Mouse (Mus musculus) neutrophil, adult 5-6 weeks (primary cell): ENCODE measurements around the gene Rad54l. TPM values are rescaled to one million over a fixed set of nuclear protein-coding genes. Genes with fewer than 3 reads are reported as not detected.

Source experiments
- ATAC-seq: fragments of 151-379, 151-347 bp; 2 replicates; pipeline ENCODE4 v1.8.0; 2017; ENCODE audit warnings: mild to moderate bottlenecking, moderate TSS enrichment; ENCODE audit not compliant: insufficient number of reproducible peaks, poor library complexity, low FRiP score, severe bottlenecking; ENCODE audit errors: extremely low read depth
- total RNA-seq: library from RNA; stranded (forward); fragments of 200-1000 nt; gene quantifications from 2 replicates; pipeline ENCODE4 v1.2.3, GENCODE M21; 2017

The Rad54l gene
- total RNA-seq, 1 experiment from 2014 or later: 0.93 TPM

DNA sequence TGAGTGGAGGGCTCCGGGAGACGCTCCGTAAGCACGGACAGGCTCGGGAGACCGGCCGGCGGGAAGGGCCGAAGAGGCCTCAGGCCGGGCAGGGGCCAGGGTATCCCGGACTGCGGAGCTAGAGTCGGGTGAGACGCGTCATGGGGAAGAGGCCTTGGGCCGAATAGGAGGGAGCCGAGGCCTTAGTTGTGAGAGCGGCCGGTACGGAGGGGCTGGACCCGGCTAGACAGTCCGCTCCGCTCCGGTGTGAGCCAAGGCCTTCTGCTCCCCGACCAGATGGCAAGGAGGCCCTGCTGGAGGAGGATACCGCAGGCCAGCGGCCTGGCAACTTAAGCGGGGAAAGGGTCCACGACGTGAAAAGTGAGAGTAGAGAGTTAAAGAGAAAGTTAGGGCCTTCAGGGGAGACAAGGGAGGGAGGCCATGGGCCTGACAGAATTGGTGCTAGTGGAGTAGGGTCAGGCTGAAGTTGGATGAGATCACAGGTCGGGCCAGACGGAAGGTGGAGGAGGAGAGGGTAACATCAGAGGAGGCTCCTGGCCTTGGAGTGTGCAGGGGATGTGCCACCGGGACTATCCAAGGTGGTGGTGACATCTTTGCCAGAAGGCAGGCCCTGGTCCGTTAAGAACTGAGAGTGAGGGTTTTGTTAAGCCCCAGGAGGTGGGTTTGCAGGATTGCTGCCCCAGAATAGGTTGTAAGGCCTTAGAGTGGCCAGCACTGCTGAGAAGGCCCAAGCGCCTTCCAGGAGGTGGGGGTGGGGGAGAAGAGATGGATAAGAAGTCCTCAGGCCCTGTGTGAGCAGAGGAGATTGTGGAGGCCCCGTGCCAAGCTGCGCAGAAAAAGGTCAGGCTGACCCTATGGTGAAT, 46.9 kb downstream of the Rad54l start:
- ATAC-seq: no peak

DNA sequence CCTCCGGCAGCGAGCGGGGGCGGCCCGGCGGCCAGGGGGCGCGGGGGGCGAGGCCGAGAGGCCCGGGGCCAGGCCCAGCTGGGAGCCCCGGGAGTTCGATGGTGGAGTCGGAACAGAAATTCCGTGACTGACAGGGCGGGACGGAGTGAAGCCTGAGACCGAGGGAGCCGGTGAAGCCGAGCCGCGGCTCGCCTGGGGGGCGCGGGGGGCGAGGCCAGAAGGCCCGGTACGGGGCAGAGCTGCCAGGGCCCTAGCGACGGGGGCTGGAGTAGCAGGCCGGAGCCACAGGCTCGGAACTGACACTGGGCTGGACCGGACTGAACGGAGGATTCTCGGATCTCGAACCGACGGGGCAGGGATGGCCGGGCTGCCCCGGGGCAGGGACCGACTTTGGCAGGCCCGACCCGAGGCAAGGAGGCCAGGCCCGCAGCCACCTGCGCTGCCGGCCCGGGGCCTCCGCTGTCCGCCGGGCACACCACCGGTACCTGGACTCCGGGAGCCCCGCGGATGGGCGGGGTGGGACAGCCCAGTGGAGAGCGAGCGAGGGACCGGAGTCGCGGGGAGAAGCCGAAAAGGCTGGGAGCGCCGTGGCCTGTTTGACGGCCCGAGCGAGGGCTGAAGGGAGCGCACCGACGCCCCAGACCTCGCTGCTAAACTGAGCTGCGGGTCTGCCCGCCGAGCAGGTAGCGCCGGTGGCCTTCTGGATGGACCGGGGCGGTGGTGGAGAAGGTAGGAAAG, 47.7 kb downstream of the Rad54l start:
- ATAC-seq: peak; percentile 43

DNA sequence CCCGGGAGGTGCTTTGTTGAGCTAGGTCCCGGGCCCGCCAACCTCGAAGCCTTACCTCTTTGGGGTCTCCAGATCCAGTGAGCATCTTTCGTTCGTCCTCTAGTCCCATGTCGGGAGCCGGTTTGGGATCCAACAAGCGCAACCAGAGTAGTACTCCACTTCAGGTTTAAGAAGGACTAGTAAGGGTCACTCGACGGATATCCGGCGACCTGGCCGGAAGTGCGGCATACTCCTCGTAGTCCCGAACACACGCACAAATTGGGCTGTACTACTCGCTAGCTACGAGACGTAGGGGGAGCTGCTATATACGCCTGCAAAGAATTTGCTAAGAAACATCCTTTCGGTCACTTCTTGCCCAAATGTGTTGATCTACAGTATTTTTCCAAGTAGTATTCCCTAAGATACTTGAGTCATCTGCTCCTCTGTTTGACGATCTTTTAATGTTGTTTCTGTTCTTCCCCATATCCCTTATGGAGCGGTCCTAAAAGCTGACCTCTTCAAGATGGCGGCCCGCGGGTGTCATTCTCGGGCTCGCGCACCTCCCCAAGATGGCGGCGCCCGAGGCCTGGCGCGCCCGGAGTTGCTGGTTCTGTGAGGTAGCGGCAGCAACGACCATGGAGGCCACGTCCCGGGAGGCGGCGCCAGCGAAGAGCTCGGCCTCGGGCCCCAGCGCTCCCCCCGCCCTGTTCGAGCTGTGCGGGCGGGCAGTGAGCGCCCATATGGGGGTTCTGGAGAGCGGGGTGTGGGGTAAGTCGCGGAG, 48.4 kb downstream of the Rad54l start, which contains the start of the genes Uqcrh and Lrrc41:
TSS of gene Uqcrh (minus strand) at position 211 of the 760 bp plus-strand sequence.
TSS of gene Lrrc41 (plus strand) at position 409 of the 760 bp plus-strand sequence.
- peak; percentile 86 for ATAC-seq

DNA sequence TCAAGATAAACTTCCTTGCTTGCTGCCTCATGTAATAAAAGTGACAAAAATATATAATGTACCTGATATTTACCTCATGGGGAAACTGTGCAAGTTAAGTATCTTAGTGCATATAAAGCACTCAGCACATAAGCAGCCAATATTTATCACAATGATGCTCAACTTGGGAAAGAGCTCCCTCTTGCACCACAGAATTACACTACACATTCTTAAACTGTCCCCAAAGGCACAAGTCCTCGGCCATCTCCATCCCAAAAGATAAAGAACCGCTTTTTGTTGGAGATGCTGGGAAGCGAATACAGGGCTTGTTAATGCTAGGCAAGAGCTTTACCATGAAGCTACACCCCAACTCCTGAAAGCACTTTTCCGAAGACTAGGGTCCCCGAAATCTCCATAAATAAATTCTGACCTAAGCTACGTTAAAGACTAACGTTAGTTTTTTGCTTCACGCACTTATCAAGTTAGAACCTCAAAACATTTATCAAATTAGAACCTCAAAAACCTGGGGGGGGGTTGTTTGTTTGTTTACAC, 49.3 kb downstream of the Rad54l start:
- ATAC-seq: no peak

DNA sequence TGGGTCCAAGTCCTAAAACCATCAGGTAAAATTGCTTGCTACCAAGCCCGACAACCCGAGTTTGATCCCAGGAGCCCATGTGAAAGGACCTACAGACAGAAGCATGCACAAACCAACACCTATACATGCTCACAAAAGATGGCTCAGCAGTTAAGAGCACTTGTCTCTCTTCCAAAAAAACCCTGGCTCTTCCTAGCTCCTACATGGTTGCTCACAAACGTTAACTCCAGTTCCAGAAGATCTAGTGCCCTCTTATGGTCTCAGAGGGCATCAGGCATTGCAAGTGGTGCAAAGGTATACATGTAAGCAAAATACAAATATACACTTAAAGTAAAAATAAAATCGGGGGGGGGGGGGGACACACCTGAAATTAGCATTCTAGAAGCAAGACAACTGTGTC, 50.3 kb downstream of the Rad54l start:
- no peak for ATAC-seq

DNA sequence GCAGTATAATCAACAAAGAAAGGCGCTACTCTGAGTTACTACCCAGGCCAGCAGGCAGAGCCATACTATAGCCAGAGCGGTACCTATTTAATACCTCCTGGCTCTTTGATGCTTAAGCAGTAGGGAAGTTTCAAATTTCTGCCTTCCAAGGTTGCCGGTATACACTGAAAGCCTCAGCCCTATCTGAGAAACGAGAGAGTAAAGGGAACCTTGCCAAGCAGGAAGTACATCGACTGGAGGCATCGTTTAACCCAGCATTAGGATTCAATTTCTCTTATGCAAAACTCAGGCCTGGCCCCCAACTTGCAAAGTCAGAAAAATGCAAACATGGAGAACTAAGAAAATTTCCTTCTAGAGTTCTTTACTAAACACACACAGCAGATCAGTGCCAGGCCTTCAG, 53.4 kb downstream of the Rad54l start:
- no peak for ATAC-seq

DNA sequence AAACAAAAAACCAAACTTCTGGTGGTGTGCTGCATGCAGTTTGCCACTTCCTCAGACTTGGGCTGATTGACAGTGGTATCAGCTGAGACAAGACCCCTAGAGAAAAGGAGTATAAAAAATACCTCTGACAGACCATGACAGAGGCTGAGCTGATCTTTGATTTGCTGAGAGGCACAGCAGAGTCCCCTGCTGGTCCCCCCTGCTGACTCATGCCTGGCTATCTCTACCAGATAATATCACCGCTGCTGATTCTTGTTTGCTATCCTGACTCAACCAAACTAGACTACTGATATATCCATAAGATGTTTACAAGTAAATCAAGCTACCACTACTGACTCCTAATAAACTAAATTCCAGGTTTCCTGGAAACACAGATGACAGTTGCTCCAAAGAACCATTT, 59.6 kb downstream of the Rad54l start:
- ATAC-seq: no peak

DNA sequence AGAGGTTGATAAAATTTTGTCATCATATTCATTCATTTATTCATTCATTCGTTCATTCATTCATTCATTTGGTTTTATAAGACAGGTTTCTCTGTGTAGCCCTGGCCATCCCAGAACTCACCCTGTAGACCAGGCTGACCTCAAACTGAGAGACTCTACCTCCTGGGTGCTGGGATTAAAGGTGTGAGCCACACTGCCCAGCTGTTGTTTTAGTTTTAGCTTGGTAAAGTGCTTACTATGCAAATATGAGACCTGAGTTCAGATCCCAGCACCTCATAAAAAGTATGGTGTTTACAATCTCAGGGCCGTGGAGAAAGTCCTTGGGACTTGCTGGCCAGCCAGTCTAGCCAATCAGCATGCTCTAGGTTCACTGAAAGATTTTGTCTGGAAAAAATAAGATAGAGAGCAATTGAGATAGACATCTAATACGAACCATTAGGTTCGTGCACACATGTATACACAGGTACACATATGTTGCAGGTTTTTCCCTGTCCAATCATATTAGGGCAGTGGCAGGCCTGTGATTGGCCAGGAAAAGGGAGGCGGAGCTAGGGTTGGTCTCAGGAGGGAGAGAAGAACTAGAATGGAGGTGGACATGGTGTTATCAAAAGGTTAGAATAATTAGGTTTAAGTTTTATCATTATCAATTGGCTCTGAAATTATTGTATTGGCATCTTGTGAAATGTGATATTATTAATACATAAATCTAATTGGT, 64.3 kb downstream of the Rad54l start:
- ATAC-seq: no peak

DNA sequence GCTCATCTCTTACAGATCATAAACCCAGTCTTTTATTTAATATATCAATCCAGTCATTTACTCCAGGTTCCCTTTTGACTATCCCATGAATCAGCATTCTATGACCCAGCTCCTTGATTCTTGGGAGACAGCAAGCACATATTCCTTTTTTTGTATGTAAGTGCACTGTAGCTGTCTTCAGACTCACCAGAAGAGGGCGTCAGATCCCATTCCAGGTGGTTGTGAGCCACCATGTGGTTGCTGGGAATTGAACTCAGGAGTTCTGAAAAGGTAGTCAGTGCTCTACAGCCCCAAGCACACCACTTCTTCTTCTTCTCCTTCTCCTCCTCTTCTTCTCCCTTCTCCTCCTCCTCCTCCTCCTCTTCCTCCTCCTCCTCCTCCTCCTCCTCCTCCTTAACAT, 65.9 kb downstream of the Rad54l start:
- ATAC-seq: no peak

DNA sequence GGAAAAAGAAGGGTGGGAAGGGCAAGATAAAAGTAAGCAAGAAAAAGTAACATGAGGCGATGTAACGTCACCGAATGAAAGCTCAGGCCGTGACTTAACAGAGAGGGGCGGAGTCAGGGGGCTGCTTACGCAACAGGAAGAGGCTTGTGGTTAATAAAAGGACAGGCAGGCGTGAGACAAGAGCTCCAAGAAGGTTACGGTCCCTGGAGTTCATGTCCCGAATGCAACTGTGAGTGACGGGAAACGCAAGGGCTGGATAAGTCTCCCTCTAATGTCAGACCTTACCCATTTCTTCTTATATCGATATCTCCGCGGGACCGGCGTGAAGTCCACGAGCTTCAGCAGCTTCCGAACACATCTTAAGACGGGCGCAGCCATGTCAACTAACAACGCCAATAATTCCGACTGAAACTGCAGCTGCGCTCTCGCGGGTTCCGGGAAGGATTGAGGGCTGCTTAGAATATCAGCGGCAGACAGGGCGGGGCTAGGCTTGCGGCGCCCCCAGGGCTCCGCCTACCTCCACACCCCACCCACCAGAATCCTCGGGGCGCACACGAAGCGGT, 70.0 kb downstream of the Rad54l start, which contains the start of gene Nsun4:
TSS of gene Nsun4 (minus strand) at position 478 of the 563 bp plus-strand sequence.
- peak; percentile 91 for ATAC-seq

DNA sequence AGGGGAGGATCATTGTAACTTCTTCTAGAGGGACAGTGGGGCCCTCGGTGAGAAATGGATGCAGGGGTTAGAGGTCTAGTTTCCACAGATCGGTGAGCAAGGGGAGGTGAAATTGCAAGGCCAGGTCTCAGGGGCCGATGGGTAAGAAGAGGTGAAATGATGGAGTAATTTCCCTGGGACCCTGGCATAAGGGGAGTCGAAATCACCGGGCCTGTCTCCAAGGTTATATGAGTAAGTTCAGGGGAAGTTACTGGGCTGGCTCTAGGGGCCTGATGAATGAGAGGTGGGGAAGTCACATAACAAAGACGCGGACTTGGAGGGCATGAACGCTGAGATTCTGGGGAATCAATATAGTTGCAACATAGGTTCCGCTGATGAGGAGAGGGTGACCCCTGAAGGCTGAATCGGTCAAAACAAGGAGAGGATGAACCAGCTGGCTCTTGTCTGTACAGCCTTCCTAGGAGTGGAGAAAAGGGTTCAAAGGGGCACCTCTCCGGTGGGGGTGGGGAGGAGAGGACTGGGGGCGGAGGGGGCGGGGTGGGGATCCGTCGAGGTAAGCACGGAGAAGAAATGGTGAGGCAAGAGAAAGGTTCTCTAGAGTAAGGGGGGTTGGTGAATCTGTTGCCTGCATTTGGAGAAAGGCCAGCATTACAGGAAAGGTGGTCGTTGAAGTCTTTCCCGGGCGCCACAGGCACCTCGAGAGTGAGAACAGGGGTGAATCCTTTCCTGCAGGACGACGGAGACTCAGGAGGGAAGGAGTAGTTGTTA, 70.8 kb downstream of the Rad54l start:
- ATAC-seq: peak; percentile 18; the same call in 1 of the 2 replicates

DNA sequence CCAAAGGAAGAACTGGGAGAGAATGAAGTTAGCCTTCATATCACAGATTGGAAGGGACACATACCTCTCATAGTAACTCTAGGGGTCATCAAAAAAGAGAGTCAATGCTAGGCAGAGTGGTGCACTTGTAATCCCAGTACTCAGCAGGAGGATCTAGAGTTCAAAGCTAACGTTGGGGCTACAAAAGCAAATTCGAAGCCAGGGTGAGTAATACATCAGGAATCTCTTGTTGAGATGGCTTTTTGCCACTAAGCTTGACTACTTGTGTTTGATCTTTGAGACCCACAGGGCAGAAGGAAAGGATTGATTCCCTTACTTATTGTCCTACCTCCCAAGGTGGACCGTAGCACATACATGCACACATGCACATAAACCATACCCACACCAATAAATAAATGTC, 74.3 kb downstream of the Rad54l start:
- no peak for ATAC-seq

DNA sequence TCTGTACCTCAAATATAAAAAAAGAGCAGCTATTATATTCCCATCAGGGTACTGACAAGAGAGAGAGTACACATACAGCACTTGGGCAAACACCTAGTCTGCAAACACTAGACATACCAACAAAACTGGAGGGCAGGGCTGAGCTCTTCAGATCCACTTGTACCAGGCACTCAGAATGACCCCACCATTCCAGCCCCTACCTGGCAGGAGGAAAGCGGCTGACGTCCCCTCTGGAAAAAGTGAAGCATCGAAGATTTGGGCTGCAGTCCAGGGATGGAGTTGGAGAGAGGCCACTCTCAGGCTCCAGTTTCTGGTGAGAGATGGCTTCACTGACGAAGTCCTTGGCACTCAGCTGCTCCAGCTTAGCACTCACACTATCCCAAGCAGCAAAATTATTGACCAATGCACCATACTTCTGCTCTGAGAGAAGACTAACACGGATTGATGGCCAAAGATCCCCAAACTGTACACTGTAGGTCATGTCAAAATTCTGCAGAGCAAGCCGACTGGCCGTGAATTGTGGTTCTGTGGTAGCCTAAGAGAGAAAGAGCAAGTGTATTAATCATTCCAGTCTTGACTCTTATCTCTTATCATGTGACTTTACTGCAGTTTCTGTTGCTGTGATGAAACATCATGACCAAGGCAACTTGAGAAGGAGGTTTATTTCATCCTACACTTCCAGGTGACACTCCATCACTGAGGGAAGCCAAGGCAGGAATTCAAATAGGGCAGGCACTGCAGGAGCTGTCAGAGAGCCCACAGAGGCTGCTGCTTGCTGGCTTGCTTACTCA, 75.2 kb downstream of the Rad54l start:
- ATAC-seq: no peak

DNA sequence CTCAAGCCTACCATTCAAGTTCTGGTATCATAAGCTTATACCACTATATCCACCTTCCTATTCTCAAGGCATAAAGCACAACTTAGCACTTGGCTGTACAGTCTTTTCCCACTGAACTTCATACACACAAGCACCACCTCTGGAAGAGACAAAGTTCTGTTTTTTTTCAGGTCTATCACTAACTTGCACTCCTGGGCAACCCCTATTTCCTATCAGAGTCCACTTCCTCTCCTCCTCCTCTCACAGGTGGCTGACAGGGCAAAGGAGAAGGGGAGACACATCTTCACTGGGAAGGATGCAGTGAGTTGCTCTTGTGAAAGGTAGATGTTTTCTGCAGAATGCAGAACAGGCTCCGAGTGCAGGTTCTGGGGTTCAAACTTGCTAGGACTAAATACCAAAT, 75.8 kb downstream of the Rad54l start:
- no peak for ATAC-seq

DNA sequence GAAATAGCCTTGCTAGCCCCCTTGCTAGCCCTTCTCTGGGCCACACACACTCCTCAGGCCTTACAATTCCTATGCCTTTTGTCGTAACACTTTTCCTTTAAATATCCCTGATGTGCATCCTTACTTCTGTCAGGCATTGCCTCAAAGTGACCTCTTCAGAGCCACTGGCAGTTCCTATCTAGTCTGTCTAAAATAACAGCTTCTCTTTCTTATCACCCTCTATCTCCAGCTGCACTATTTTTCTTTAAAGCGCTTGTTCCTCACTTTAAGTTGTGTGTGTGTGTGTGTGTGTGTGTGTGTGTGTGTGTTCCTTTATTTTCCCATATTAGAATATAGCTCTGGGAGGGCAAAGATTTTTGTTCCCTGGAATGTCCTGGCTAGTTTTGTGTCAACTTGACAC, 76.9 kb downstream of the Rad54l start:
- ATAC-seq: no peak
